Mouse (Mus musculus) embryonic fibroblast, embryonic 13.5 days (primary cell): ENCODE results near the gene Ino80b.

Experiments
- CTCF ChIP-seq: IDR thresholded peaks from 2 replicates; pipeline ENCODE4 v1.5.1; 2011; ENCODE audit warnings: mild to moderate bottlenecking, control low read depth, low read length, moderate library complexity, borderline replicate concordance; ENCODE audit not compliant: insufficient read depth
- POLR2A ChIP-seq: IDR thresholded peaks from 2 replicates; pipeline ENCODE4 v1.6.1; 2011; ENCODE audit warnings: low read depth, mild to moderate bottlenecking, control low read depth, low read length, moderate library complexity

DNA sequence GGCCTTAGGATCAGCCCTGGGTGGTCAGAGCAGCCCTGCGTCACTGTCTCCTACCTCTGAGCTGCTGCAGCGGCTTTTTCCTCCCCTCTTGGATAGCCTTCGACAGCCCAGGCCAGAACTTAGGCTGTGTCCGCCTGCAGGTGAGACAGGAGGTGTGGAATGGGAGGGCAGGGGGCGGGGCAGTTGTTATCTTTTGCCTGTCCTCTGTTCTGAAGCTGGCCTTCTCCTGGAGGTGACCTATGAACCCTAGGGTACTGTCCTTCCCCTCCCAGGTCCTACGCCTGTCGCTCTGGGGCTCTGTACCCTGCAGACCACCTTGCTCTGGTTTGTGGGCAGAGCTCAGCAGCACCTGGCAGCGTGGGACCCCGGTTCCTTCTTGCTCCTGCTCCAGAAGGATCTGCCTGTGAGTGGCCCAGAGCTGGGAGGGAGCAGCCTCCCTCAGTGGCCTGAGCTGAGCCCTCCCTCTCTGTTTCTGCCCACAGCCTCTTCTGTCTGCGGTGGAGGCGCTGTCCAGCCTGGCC is 22.0 kb downstream of the Ino80b start:
- no peak for TF ChIP-seq CTCF
- TF ChIP-seq POLR2A: no peak
